Mouse (Mus musculus) lung, embryonic 15.5 days (tissue): ENCODE data around the gene Slco1a6. TPM values are rescaled to one million over a fixed set of nuclear protein-coding genes. Genes with fewer than 3 reads are reported as not detected.
"Not testable (repeated sequence)": the region's sequence is repeated elsewhere in the genome, so short reads cannot be mapped to it uniquely, and the experiment has no call there.

Source experiments
- ATAC-seq: fragments of 200-750 bp; cut with Nextera tagmentation; 2 replicates; pipeline ENCODE4 v1.8.0; 2017; ENCODE audit warnings: moderate number of reproducible peaks, borderline replicate concordance; ENCODE audit not compliant: low FRiP score, low TSS enrichment; ENCODE audit errors: extremely low read depth
- H3K27ac ChIP-seq: fragments of 300-500 bp; sonication (generic); 2 replicates; pipeline ENCODE4 v1.5.1; 2015; ENCODE audit warnings: moderate library complexity, mild to moderate bottlenecking, inconsistent platforms
- H3K27me3 ChIP-seq: fragments of 300-500 bp; sonication (generic); 2 replicates; pipeline ENCODE4 v1.6.1; 2015; ENCODE audit warnings: inconsistent platforms
- H3K36me3 ChIP-seq: fragments of 300-500 bp; sonication (generic); 2 replicates; pipeline ENCODE4 v1.6.1; 2015; ENCODE audit warnings: inconsistent platforms
- H3K4me1 ChIP-seq: fragments of 300-500 bp; sonication (generic); 2 replicates; pipeline ENCODE4 v1.6.1; 2015; ENCODE audit warnings: inconsistent platforms
- H3K4me2 ChIP-seq: fragments of 300-500 bp; sonication (generic); 2 replicates; pipeline ENCODE4 v1.6.1; 2015; ENCODE audit warnings: inconsistent platforms, mild to moderate bottlenecking, moderate library complexity
- H3K4me3 ChIP-seq: fragments of 300-500 bp; sonication (generic); 2 replicates; pipeline ENCODE4 v1.5.1; 2015; ENCODE audit warnings: mild to moderate bottlenecking, inconsistent platforms
- H3K9ac ChIP-seq: fragments of 300-500 bp; sonication (generic); 2 replicates; pipeline ENCODE4 v1.6.1; 2015; ENCODE audit warnings: inconsistent platforms
- H3K9me3 ChIP-seq: fragments of 300-500 bp; sonication (generic); 2 replicates; pipeline ENCODE4 v1.6.1; 2016; ENCODE audit warnings: inconsistent platforms
- WGBS: fragments of 180-500 bp; shearing (Covaris S2); methylation state at CpG from one replicate; pipeline ENCODE4 v1.1.7; 2015; 5-methylcytosine and 5-hydroxymethylcytosine counted together
- polyA plus RNA-seq: library from polyadenylated mRNA; unstranded; fragments of >200 nt; fragmentation: Nextera tagmentation; extraction: Ambion mirVana; gene quantifications from 2 replicates; pipeline ENCODE4 v1.2.1, GENCODE M21; 2015

The Slco1a6 gene
- polyA plus RNA-seq, 1 experiment from 2014 or later, result not detected

GRCm38 (mm10) chr6:142161171-142161570 lies 47.1 kb downstream of the Slco1a6 start:
- H3K9ac ChIP-seq, result no peak overlapping the region
- H3K27me3 ChIP-seq, result no peaks in the 10 kb centered on the region
- H3K4me2 ChIP-seq, result no peak overlapping the region
- H3K4me3 ChIP-seq, result no peak overlapping the region
- H3K9me3 ChIP-seq, result no peaks in the 10 kb centered on the region
- H3K27ac ChIP-seq, result no peak overlapping the region
- ATAC-seq, result no peak
- WGBS, result 89% methylated on average over 2 of the region's 2 CpGs
- H3K4me1 ChIP-seq, result no peaks in the 10 kb centered on the region
- H3K36me3 ChIP-seq, result no peaks in the 10 kb centered on the region

GRCm38 (mm10) chr6:142154081-142154480 lies 54.2 kb downstream of the Slco1a6 start:
- not testable (repeated sequence) for H3K4me1 ChIP-seq, H3K27me3 ChIP-seq, ATAC-seq, H3K36me3 ChIP-seq, H3K9me3 ChIP-seq, H3K9ac ChIP-seq, H3K27ac ChIP-seq, H3K4me3 ChIP-seq, H3K4me2 ChIP-seq
- 97% methylated on average over 5 of the region's 10 CpGs for WGBS

DNA sequence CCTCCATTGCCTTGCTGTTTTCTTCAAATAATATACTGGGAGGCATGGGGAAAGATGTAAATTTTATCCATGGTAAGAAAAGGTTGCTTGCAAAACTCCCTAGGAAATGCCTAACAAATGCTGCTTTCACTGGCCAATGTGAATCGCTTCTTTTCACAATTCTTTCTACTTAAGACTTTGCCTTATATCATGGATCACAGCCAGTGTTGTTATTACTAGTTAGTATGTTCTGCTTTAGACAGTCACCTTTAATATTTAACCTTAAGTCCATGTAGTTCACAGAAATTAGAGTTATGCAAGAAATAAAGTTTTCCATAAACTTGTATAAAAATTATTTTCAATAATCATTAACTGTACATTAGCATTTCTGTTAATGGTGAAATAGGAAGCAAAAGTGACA lies 60.0 kb downstream of the Slco1a6 start:
- 89% methylated on average over 1 of the region's 1 CpGs for WGBS
- H3K4me1 ChIP-seq, result no peaks in the 10 kb centered on the region

DNA sequence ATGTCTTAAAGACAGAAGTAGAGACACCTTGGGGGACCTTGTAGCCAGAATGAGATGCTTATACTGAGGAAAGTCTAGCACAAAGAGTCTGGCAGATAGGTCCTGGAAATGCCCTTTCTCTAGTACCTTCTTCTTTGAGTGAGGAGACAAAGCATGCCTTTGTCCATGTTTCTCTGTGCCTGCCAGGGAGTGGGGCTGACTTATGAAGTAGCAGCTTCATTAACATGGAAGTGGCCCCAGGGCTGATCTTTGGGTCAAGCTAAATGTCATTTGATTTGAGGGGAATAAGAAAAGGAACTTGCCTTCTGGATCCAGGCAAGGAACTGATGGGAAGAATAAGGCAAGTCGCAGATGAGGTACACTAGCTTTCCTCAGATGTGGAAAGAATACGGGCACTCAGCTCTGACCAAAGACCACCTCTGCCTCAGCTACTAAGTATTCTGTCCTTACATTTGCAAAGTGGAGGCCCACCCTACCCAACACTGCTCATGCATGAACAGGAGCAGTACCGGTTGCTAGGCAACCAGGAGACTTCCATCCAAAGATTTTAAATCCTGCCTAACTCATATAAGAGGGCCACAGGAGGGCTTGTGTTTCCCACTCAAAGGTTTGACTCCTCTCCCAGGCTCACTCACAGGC lies 96.5 kb downstream of the Slco1a6 start:
- ATAC-seq, result no peak
- H3K9ac ChIP-seq, result no peak overlapping the region
- 74% methylated on average over 3 of the region's 3 CpGs for WGBS

More for the DNA sequence above, 60.0 kb downstream of the Slco1a6 start:
- Histone ChIP-seq H3K9me3 (no peaks in the 10 kb centered on the region), H3K4me3 (no peak overlapping the region), H3K27ac (no peak overlapping the region), H3K27me3 (no peaks in the 10 kb centered on the region), H3K9ac (no peak overlapping the region), H3K36me3 (no peaks in the 10 kb centered on the region), H3K4me2 (no peak overlapping the region)
- ATAC-seq, result no peak

DNA sequence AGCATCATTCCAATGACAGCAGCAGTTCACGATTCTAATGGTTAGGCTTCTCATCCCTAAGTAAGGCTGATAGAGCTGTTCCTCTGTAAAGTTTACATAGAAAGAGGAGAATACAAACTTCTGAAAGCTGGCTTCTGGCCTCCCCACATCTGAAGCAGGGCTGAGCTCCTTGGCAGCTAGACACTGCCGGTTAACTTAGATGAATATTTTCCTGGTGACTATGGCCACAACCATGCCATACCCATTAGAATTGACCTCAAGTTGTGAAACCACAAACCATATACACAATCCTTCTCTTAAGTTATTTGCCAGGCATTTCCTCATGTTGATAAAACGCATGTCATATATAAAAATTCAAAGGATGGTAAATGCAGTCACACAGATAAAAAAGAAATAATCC lies 117.2 kb downstream of the Slco1a6 start:
- Histone ChIP-seq H3K4me3 (no peak overlapping the region), H3K9ac (no peak overlapping the region), H3K4me2 (no peak overlapping the region), H3K36me3 (no peaks in the 10 kb centered on the region), H3K9me3 (no peaks in the 10 kb centered on the region), H3K27me3 (no peaks in the 10 kb centered on the region), H3K4me1 (no peaks in the 10 kb centered on the region), H3K27ac (no peak overlapping the region)
- no peak for ATAC-seq
- 66% methylated on average over 3 of the region's 3 CpGs for WGBS

More for the DNA sequence above, 96.5 kb downstream of the Slco1a6 start:
- Histone ChIP-seq H3K36me3 (no peaks in the 10 kb centered on the region), H3K9me3 (no peaks in the 10 kb centered on the region), H3K4me2 (no peak overlapping the region), H3K4me3 (no peak overlapping the region), H3K27me3 (no peaks in the 10 kb centered on the region), H3K27ac (no peak overlapping the region), H3K4me1 (no peaks in the 10 kb centered on the region)

GRCm38 (mm10) chr6:142058281-142058680 lies 150.0 kb downstream of the Slco1a6 start:
- not testable (repeated sequence) for ATAC-seq, H3K27ac ChIP-seq

GRCm38 (mm10) chr6:142047689-142048088 lies 160.6 kb downstream of the Slco1a6 start:
- Histone ChIP-seq H3K27ac (no peak overlapping the region), H3K4me3 (no peak overlapping the region), H3K9me3 (no peaks in the 10 kb centered on the region), H3K36me3 (no peaks in the 10 kb centered on the region), H3K4me1 (no peaks in the 10 kb centered on the region), H3K27me3 (no peaks in the 10 kb centered on the region), H3K9ac (no peak overlapping the region), H3K4me2 (no peak overlapping the region)
- 92% methylated on average over 1 of the region's 1 CpGs for WGBS
- no peak for ATAC-seq

More at GRCm38 (mm10) chr6:142058281-142058680, 150.0 kb downstream of the Slco1a6 start:
- not testable (repeated sequence) for H3K36me3 ChIP-seq, H3K27me3 ChIP-seq, H3K9ac ChIP-seq, H3K4me1 ChIP-seq, H3K9me3 ChIP-seq, H3K4me2 ChIP-seq, H3K4me3 ChIP-seq
- 80% methylated on average over 3 of the region's 3 CpGs for WGBS

GRCm38 (mm10) chr6:142045746-142046145 lies 162.6 kb downstream of the Slco1a6 start:
- Histone ChIP-seq H3K27ac (no peak overlapping the region), H3K4me1 (no peaks in the 10 kb centered on the region), H3K9me3 (no peaks in the 10 kb centered on the region), H3K4me2 (no peak overlapping the region), H3K9ac (no peak overlapping the region), H3K4me3 (no peak overlapping the region), H3K36me3 (no peaks in the 10 kb centered on the region), H3K27me3 (no peaks in the 10 kb centered on the region)
- WGBS, result 83% methylated on average over 2 of the region's 2 CpGs
- no peak for ATAC-seq

- Histone ChIP-seq H3K9ac (no peak overlapping the region), H3K4me1 (no peaks in the 10 kb centered on the region), H3K9me3 (no peaks in the 10 kb centered on the region), H3K36me3 (no peaks in the 10 kb centered on the region), H3K4me3 (no peak overlapping the region), H3K27ac (no peak overlapping the region), H3K27me3 (no peaks in the 10 kb centered on the region), H3K4me2 (no peak overlapping the region)
- WGBS, result 89% methylated on average over 3 of the region's 3 CpGs
- ATAC-seq, result no peak
Observed at GRCm38 (mm10) chr6:142041896-142042295, 166.4 kb downstream of the Slco1a6 start.

DNA sequence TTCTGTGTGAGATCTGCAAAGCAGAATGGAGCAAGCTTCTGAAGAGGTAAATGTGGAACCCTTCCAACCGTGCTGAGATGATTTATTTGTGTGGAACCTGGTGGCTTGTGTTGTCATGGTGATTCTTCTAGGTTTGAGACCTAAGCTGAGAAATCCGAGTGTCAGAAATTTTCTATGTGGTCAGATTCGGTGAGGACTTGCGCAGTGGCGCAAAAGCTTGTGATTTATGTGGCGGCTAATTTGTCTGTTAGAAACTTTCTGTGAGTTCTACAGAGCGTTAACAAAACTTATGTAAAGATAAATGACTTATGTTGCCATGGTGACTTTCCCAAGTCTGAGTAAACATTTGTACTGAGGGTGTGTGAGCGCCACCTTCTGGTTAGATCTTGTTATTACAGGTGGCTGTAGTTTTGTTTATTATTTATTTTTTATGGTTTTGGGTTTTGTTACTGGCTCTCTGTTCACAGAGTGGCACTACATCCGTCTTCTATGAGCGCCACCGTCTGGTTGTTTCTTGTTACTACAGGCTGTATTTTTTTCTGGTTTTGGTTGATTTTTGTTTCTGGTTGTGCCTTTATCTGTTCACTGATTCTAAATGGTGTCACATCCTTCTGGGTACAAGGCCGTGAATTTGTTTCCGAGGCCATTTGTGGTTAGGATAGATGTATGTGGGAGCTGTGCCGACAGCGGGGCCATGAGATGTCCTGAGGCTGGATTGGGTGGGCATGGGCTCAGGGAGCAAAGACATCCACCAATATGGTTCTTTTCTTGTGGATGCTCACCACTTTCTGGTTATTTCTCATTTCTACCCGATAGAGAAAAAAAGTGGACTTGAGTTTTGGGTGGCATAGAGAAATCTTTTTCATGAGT lies 167.8 kb downstream of the Slco1a6 start:
- no peaks in the 10 kb centered on the region for H3K27me3 ChIP-seq
- no peak overlapping the region for H3K4me2 ChIP-seq
- 42% methylated on average over 16 of the region's 16 CpGs for WGBS
- H3K27ac ChIP-seq, result no peak overlapping the region
- H3K9ac ChIP-seq, result no peak overlapping the region
- no peaks in the 10 kb centered on the region for H3K9me3 ChIP-seq
- no peaks in the 10 kb centered on the region for H3K36me3 ChIP-seq
- peak; percentile 65; the same call in 1 of the 2 replicates for ATAC-seq
- H3K4me1 ChIP-seq, result no peaks in the 10 kb centered on the region
- no peak overlapping the region for H3K4me3 ChIP-seq

DNA sequence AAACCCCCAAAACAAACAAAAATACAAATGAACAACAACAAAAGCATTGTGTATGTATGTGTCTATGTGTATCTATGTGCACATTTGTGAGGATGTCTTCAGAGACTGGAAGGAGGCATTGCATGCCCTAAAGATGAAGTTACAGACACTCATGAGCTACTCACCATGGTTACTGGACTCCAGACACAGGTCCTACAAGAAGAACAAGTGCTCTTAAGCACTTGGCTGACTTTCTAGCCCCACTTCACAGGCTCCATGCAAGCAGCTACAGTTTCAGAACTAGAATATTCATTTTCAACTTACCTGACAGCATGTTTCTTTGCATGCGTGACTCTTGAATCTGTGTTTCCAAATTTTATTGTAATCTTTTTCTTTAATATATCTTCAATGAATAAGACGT lies 172.6 kb downstream of the Slco1a6 start:
- no peak overlapping the region for H3K27ac ChIP-seq
- no peak overlapping the region for H3K9ac ChIP-seq
- H3K4me2 ChIP-seq, result no peak overlapping the region
- ATAC-seq, result no peak
- H3K4me1 ChIP-seq, result no peaks in the 10 kb centered on the region
- H3K36me3 ChIP-seq, result no peaks in the 10 kb centered on the region
- H3K9me3 ChIP-seq, result no peaks in the 10 kb centered on the region
- no peaks in the 10 kb centered on the region for H3K27me3 ChIP-seq
- WGBS, result 41% methylated on average over 2 of the region's 2 CpGs
- no peak overlapping the region for H3K4me3 ChIP-seq
